Mouse (Mus musculus): Measurements from ENCODE around the gene Arhgap32.

The Arhgap32 gene

GRCm38 (mm10) chr9:32250486-32250885 lies 134.6 kb downstream of the Arhgap32 start:
- no peak for DNase-seq (ENCODE audit: low spot score in 2 of 2)

DNA sequence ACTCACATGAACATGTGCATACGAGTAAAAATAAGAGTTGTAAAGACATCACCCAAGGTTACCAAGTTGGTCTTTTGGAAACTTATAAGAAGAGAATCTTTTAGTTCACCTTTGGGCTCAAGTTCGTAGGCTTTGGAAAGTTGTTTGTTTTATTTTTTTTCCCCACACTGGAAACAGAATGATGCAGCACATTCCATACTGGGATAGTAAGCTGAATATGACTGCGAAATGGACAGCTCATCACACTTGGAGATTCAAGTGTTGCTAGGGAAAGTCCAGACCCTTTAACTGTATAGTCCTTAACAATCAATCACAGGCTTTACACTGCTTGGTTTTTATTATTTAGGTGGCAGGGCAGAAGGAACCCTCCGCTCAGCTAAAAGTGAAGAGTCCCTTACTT lies 137.8 kb downstream of the Arhgap32 start:
- no peak for DNase-seq (ENCODE audit: low spot score in 2 of 2)

DNA sequence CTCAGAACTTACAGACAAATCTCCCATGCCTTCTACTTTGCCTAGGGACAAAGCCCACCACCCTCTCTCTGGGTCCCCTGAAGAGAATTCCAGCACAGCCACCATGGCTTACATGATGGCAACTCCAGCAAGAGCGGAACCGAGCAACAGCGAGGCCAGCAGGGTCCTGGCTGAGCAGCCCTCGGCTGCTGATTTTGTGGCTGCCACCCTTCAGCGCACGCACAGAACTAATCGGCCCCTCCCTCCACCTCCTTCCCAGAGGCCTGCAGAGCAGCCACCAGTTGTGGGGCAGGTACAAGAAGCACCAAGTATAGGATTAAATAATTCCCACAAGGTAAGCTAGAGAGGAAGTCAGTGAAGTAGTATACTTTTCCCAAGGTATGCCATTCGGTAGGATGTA lies 141.4 kb downstream of the Arhgap32 start:
- DNase-seq (ENCODE audit: low spot score in 2 of 2) = no peak

DNA sequence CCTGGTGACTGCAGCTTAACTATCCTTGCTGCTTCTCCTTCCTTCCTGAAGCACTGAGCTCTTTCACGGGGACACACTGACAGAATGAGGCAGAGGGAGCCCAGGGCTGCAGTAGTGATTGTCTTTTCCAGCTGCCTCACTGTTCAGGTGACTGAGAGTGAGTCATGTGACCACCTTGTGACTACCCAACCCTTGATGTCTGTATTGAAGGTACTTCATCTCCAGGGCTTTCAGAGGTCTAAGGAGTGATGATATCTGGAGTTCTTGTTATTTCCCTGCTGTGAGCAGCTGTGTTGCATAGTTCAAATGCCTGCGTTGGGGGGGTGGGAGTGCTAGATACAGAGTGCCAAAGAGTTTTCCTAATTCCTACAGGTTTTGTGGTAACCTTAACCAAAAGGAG lies 141.9 kb downstream of the Arhgap32 start:
- DNase-seq (ENCODE audit: low spot score in 2 of 2) = no peak

DNA sequence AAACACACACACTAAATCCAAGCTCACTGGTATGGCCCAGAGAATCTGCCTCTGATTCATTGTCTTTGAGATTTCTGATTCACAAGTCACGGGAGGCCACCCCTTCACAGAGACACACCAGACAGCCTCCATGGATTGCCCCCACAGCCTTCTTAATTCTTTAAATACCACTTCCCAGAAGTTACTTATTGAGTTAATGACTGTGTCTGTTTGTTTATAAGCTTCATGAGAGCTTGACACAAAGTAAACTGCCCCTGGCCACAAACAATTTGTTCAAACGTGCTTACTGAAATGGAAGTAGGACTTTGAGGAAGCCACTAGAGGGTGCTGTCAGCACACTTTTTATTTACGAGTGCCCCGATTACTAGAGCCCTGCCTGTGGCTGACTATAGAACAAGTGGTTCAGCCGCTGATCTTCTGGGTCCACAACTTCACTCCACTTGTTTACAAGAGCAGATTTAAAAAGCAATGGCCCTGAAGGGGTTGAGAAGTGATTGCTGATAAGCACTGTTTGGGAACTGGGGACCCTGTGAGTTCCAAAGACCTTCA lies 156.0 kb downstream of the Arhgap32 start:
- peak; percentile 43 to 70 for DNase-seq (ENCODE audit: low spot score in 2 of 2)

- DNase-seq (ENCODE audit: low spot score in 2 of 2) = no peak
Measured at GRCm38 (mm10) chr9:32278052-32278451, 162.1 kb downstream of the Arhgap32 start.

DNA sequence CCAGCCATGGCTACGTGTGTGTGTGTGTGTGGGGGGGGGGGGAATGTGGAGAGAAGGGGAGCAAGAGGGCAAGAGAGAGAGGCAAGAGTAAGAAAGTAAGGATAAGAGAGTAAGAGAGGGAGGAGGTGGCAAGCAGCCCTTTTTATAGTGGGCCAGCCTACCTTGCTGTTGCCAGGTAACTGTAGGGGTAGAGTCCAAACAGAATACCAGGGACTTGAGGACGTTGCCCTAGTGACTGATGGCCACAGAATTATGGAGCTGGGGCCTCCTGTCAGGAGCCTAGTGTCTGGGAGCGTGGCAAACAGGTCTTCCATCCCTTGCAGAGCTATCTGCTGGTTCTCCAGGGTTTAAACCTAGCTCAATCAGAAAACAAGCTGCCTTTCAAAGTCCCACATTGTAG lies 163.9 kb downstream of the Arhgap32 start:
- no peak for DNase-seq (ENCODE audit: low spot score in 2 of 2)

DNA sequence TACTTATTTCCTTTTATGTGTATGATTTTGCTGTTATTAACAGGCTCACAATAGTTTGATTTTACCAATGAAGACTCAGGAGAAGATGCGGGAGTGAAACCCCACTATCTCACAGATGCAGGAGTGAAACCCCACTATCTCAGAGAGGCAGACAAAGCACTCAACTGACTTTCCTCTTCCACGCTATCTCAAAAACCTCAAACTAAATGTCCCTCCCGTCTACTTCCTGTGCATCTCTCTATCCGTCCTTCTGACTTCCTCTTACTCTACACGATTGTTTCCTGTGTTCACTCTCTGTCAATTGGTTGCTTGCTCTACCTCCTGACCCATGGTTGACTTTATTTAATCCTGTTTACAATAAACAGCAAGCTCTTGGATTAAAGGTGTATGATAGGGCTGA lies 164.5 kb downstream of the Arhgap32 start:
- DNase-seq (ENCODE audit: low spot score in 2 of 2) = no peak

DNA sequence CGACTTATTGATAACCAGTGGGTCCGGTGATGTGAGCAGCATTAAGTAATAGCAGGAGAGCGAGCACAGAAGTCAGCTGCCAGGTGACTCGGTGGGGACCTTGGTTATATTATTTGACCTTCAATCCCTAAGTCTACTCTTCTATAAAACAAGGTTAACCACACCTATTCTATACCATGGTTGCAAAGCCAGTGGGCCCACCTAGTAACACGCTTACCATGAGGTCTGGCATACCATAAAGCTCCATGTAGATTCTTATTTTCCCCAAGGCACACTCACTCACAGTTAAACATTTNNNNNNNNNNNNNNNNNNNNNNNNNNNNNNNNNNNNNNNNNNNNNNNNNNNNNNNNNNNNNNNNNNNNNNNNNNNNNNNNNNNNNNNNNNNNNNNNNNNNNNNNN lies 167.7 kb downstream of the Arhgap32 start:
- DNase-seq (ENCODE audit: low spot score in 2 of 2) = no peak

DNA sequence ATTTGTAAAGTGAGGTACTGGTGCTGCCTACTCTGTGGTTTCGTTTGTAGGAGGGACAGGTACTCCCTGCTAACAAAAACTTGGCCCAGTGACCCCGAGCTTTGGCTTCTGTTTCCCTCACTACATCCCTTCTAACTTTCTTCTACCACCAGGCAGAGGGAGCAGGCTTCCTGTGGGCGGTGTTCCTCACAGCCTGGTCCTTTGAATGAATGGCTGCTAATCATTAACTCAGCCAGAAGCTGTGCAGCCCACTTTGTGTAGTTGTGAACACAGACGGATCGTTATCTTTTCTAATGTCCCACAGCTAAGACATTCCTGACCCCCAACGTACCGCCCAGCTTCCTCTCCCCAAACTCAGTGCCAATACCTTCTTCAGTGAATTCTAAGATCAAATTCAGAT lies 175.7 kb downstream of the Arhgap32 start:
- DNase-seq (ENCODE audit: low spot score in 2 of 2) = no peak

GRCm38 (mm10) chr9:32292686-32293085 lies 176.8 kb downstream of the Arhgap32 start:
- DNase-seq (ENCODE audit: low spot score in 2 of 2) = no peak

DNA sequence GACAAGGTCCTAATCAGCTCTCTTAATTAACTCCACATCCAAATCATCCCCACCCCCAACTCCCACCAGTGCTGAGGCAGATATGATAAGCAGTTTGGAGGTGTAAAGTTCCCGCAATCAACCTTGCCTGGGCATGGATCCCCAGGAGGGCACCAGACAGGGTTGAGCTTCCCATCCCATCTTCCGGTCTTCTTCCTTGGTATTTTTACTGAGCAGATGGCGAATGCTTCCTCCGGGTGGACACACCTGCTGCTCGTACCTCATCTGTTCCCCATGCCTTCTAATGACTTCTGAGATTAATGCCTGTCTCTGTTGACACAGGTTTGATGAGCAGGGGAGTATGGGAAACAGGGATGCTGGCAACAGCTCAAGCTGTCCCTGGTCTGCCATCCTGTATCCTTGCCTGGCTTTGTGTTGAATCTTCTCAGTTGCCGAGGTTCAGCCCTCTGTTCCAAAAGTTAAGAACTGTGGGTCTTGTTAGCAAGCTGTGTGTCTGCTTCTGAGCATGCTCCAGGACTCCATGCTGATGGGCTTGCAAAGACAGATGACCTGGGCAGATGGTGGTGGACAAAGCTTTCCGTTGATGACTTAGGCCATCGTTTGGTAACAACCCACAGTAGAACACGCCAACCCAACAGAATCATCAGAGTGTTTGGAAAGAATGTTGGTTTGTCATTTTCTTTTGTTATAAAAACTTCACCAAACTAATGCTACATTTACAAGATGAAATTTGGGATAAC lies 179.3 kb downstream of the Arhgap32 start:
- DNase-seq (ENCODE audit: low spot score in 2 of 2) = no peak

GRCm38 (mm10) chr9:32302501-32303150 lies 186.7 kb downstream of the Arhgap32 start:
- no peak for DNase-seq (ENCODE audit: low spot score in 2 of 2)

DNA sequence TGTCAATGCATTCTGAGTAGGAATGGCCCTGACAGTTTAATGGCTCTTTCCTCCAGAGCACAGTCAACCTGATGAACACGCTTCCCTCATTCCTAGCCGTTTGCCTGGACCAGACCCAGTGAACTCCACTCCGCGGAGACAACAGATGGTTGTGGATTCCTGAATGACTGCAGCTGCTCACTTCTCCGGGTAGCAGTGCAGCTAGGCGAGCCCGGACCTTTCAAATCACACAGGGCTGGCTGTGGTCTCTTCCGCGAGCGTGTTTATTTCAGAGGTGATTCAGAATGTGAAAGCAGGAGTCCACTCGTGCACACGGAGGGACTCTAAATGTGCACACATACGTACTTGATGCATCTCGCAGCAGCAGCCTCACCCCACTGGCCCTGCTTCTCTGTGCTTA lies 195.8 kb downstream of the Arhgap32 start:
- DNase-seq (ENCODE audit: low spot score in 2 of 2) = no peak

DNA sequence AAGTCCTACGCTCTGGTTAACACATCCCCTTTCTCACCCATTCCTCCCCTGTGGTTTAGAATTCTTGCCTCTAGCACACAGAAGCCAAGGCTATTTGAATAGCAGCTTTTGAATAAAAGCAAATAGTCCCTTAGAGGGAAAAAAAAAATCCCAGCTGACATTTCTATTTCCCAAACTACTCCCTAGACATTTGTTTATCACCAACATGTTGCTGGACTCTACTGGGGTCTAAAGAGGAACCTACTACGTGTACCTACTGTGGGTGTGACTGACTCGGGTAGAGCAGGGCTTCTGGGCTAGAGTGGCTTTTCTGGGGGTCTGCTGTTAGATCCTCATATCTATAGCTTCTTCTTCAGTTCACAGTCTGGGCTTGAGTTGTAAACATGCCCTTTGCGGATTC lies 196.3 kb downstream of the Arhgap32 start:
- no peak for DNase-seq (ENCODE audit: low spot score in 2 of 2)

GRCm38 (mm10) chr9:32314071-32314470 lies 198.1 kb downstream of the Arhgap32 start:
- no peak for DNase-seq (ENCODE audit: low spot score in 2 of 2)

DNA sequence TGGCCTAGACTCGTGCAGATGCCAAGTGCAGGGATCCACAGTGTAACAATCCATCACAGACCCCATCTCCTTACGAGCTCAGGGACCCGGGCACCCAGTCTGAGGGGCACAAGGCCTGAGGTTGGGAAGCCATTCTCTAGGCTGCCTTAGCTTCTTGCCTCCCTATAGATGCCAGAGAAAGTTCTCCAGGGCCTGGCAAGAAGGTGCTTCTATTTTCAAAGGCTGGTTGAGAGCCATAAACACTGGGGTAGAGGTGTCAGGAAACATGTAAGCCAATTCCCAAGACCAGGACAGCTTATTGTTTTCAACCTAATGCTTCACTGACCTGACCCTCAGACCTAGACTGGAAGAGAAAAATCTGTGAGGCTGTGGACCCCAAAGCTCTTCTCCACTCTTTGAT lies 200.1 kb downstream of the Arhgap32 start:
- DNase-seq (ENCODE audit: low spot score in 2 of 2) = no peak
